Mouse (Mus musculus) bone marrow, adult 2 months (tissue): Measurements from ENCODE around the gene Defa30.
"Not testable (repeated sequence)": the region's sequence is repeated elsewhere in the genome, so short reads cannot be mapped to it uniquely, and the experiment has no call there.

Experiments
- CTCF ChIP-seq: fragments of 200-500 bp; IDR thresholded peaks from 2 replicates; pipeline ENCODE4 v1.5.1; 2011; ENCODE audit warnings: low read length, control low read depth; ENCODE audit not compliant: control insufficient read depth, insufficient read depth
- POLR2A ChIP-seq: fragments of 200-500 bp; IDR thresholded peaks from 2 replicates; pipeline ENCODE4 v1.6.1; 2011; ENCODE audit warnings: low read depth, mild to moderate bottlenecking, control low read depth, low read length, borderline replicate concordance; ENCODE audit not compliant: control insufficient read depth

DNA sequence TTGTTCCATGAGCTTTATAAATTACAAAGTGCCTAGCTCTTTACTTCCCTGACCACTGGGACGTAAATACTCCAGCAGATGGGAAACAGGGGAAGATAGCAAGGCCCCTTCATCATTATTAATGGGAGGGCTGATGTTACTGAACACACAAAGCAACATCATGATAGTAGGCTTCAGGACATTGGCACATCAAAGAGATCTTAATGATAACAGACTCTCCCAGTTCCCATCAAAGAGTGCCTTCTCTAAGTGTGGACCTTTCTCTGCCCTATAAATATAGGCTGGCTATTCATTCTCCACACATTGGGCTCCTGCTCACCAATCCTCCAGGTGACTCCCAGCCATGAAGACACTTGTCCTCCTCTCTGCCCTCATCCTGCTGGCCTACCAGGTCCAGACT is 27.5 kb downstream of the Defa30 start, which contains the start of gene Defa22:
- not testable (repeated sequence) for TF ChIP-seq CTCF, POLR2A
